Mouse (Mus musculus): ENCODE results near the gene Gm14391.
"Not testable (repeated sequence)": the region's sequence is repeated elsewhere in the genome, so short reads cannot be mapped to it uniquely, and the experiment has no call there.

The Gm14391 gene

GRCm38 (mm10) chr2:175206732-175207131 lies at the start of gene Gm14391:
Gene Gm14391, minus strand, starts transcription at chr2:175206917.
- not testable (repeated sequence) for DNase-seq (ENCODE audit: low spot score)

GRCm38 (mm10) chr2:175179008-175179407 lies 27.7 kb downstream of the Gm14391 start:
- DNase-seq (ENCODE audit: low spot score): not testable (repeated sequence)

- no peak for DNase-seq (ENCODE audit: low spot score)
Measured at GRCm38 (mm10) chr2:175176312-175176711, 30.4 kb downstream of the Gm14391 start.

- DNase-seq (ENCODE audit: low spot score): not testable (repeated sequence)
Measured at GRCm38 (mm10) chr2:175175401-175176180, 31.1 kb downstream of the Gm14391 start, which contains the start of gene Gm14443. Gene Gm14443, minus strand, starts transcription at chr2:175175871.

- not testable (repeated sequence) for DNase-seq (ENCODE audit: low spot score)
Measured at GRCm38 (mm10) chr2:175174058-175174457, 32.7 kb downstream of the Gm14391 start.

GRCm38 (mm10) chr2:175172906-175173595 lies 33.7 kb downstream of the Gm14391 start:
- not testable (repeated sequence) for DNase-seq (ENCODE audit: low spot score)

- DNase-seq (ENCODE audit: low spot score): no peak
Measured at GRCm38 (mm10) chr2:175172123-175172522, 34.6 kb downstream of the Gm14391 start.

- not testable (repeated sequence) for DNase-seq (ENCODE audit: low spot score)
Measured at GRCm38 (mm10) chr2:175166870-175167269, 39.8 kb downstream of the Gm14391 start.

GRCm38 (mm10) chr2:175165110-175165509 lies 41.6 kb downstream of the Gm14391 start:
- DNase-seq (ENCODE audit: low spot score): not testable (repeated sequence)

- not testable (repeated sequence) for DNase-seq (ENCODE audit: low spot score)
Measured at GRCm38 (mm10) chr2:175161438-175161837, 45.3 kb downstream of the Gm14391 start.

- no peak for DNase-seq (ENCODE audit: low spot score)
Measured at GRCm38 (mm10) chr2:175158642-175159041, 48.1 kb downstream of the Gm14391 start.

GRCm38 (mm10) chr2:175156696-175157095 lies 50.0 kb downstream of the Gm14391 start:
- DNase-seq (ENCODE audit: low spot score): no peak

- DNase-seq (ENCODE audit: low spot score): not testable (repeated sequence)
Measured at GRCm38 (mm10) chr2:175141993-175142295, 64.8 kb downstream of the Gm14391 start, which contains the start of gene Gm14399. Gene Gm14399, minus strand, starts transcription at chr2:175142012.

- not testable (repeated sequence) for DNase-seq (ENCODE audit: low spot score)
Measured at GRCm38 (mm10) chr2:175141118-175141992, 65.4 kb downstream of the Gm14391 start.
